Mouse (Mus musculus): Measurements from ENCODE around the gene Mef2d.

The Mef2d gene

GRCm38 (mm10) chr3:88141787-88142523 lies at the start of gene Mef2d:
Gene Mef2d, plus strand, starts transcription at chr3:88142372.
- DNase-seq (ENCODE audit: low spot score), result peak; percentile 97

- DNase-seq (ENCODE audit: low spot score), result no peak
Measured at GRCm38 (mm10) chr3:88094126-88094525, 48.0 kb upstream of the Mef2d start.

GRCm38 (mm10) chr3:88097666-88098065 lies 44.5 kb upstream of the Mef2d start:
- no peak for DNase-seq (ENCODE audit: low spot score)

- DNase-seq (ENCODE audit: low spot score), result no peak
Measured at GRCm38 (mm10) chr3:88100251-88100650, 41.9 kb upstream of the Mef2d start.

- DNase-seq (ENCODE audit: low spot score), result no peak
Measured at GRCm38 (mm10) chr3:88101736-88102135, 40.4 kb upstream of the Mef2d start.

GRCm38 (mm10) chr3:88102196-88102595 lies 40.0 kb upstream of the Mef2d start:
- DNase-seq (ENCODE audit: low spot score), result no peak

- DNase-seq (ENCODE audit: low spot score), result no peak
Measured at GRCm38 (mm10) chr3:88102611-88103010, 39.6 kb upstream of the Mef2d start.

- no peak for DNase-seq (ENCODE audit: low spot score)
Measured at GRCm38 (mm10) chr3:88106126-88106525, 36.0 kb upstream of the Mef2d start.

GRCm38 (mm10) chr3:88109126-88109525 lies 33.0 kb upstream of the Mef2d start:
- DNase-seq (ENCODE audit: low spot score), result no peak

GRCm38 (mm10) chr3:88114396-88114795 lies 27.8 kb upstream of the Mef2d start:
- no peak for DNase-seq (ENCODE audit: low spot score)

GRCm38 (mm10) chr3:88120117-88120651 lies 22.0 kb upstream of the Mef2d start:
- DNase-seq (ENCODE audit: low spot score), result peak; percentile 55

- no peak for DNase-seq (ENCODE audit: low spot score)
Measured at GRCm38 (mm10) chr3:88121164-88122131, 20.7 kb upstream of the Mef2d start.

- DNase-seq (ENCODE audit: low spot score), result peak; percentile 59
Measured at GRCm38 (mm10) chr3:88125195-88125594, 17.0 kb upstream of the Mef2d start.

- DNase-seq (ENCODE audit: low spot score), result no peak
Measured at GRCm38 (mm10) chr3:88126181-88126580, 16.0 kb upstream of the Mef2d start.

GRCm38 (mm10) chr3:88127636-88128035 lies 14.5 kb upstream of the Mef2d start:
- DNase-seq (ENCODE audit: low spot score), result no peak

- DNase-seq (ENCODE audit: low spot score), result no peak
Measured at GRCm38 (mm10) chr3:88128056-88128455, 14.1 kb upstream of the Mef2d start.

GRCm38 (mm10) chr3:88129006-88129405 lies 13.2 kb upstream of the Mef2d start:
- no peak for DNase-seq (ENCODE audit: low spot score)

- no peak for DNase-seq (ENCODE audit: low spot score)
Measured at GRCm38 (mm10) chr3:88131071-88131470, 11.1 kb upstream of the Mef2d start.

GRCm38 (mm10) chr3:88132492-88132891 lies 9.7 kb upstream of the Mef2d start:
- no peak for DNase-seq (ENCODE audit: low spot score)

GRCm38 (mm10) chr3:88133187-88133771 lies 8.9 kb upstream of the Mef2d start:
- DNase-seq (ENCODE audit: low spot score), result no peak

- DNase-seq (ENCODE audit: low spot score), result no peak
Measured at GRCm38 (mm10) chr3:88136346-88136745, 5.8 kb upstream of the Mef2d start.

GRCm38 (mm10) chr3:88136945-88137494 lies 5.2 kb upstream of the Mef2d start:
- DNase-seq (ENCODE audit: low spot score), result no peak
